Mouse (Mus musculus) embryo, embryonic 9.5 days (tissue): ENCODE data around the gene Pum1.

Experiments
- DNase-seq: peaks from one replicate; pipeline ENCODE4 v3.0.0-alpha.2; 2017; ENCODE audit errors: extremely low spot score

Pum1 gene

DNA sequence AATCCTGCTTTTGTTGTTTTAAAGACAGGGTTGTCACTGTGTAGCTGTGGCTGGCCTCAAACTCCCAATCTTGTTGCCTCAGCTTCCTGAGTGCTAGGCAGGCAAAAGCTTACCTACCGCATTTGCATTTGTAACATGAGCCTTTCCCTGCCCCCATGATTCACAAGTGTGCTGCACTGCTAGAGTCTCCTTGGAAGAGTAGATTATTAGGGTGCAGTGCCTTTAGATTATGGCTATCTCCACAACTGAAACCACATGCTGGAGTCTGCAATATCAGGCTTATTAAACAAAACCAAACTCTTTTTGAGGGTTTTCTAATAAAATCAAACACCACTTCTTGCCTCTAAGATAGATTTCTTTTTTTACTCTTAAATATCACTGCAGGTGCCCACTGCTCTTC, 59.5 kb downstream of the Pum1 start:
- DNase-seq, result no peak

DNA sequence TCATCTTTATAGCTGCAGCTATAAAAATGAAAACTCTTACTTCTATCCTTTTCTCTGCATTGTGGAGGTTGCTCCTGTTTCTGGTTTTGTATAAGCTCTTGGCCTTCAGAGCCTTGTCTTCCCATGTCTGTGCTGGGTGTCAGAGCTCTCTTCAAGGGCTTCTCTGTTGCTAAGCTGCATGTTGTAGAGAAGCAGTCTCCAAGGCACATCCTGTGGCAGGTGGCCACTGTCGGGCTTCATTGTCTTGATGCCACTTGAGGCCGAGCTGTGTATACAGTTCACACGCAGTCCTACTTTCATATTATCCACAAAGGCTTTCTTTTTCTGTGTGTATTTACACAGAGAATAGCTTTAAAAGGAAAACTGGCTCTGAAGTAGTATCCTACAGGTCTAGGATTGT, 63.0 kb downstream of the Pum1 start:
- no peak for DNase-seq

DNA sequence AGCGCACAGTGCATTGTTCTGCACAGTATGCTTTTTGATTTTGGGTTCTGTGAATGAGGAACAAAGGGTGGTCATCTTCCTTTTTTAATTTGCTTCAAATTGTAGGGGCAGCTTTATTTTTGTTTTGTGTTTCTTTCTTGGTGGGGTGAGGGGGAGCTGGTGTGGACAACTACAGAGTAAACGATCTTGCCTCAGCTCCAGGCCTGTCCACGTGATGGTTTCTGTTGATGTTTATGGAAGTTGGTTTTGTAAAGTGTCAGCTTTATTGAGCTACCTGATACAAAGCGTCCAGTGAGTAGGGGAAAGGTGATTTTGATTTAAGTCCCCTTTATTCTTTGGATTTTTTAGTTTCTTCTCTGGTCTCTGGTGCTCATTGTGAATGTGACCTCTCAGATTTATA, 72.8 kb downstream of the Pum1 start:
- no peak for DNase-seq

DNA sequence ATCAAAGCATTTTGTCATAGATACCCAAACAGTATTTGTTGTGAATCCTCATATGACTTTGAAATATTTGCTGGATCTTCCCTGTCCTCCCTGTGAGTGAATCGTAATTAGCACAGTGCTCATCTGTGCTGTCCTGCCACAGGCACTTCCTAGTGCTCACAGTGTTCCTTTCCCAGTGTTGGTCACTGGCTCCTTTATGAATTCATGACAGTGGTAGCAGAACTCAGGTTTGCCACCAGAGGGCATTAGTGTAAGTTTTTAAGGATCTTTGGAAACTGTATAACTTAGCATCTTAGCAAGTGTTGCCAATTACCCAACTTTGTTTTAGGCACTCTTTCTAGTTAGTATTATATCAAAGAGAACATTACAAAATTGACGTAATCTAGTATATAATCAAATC, 75.4 kb downstream of the Pum1 start:
- peak; percentile 25 for DNase-seq

- no peak for DNase-seq
These were observed 80.9 kb downstream of the Pum1 start for GRCm38 (mm10) chr4:130744058-130744457.

- DNase-seq, result no peak
These were observed 82.6 kb downstream of the Pum1 start for GRCm38 (mm10) chr4:130745561-130746306.

GRCm38 (mm10) chr4:130749566-130749965, 86.4 kb downstream of the Pum1 start:
- DNase-seq, result no peak

DNA sequence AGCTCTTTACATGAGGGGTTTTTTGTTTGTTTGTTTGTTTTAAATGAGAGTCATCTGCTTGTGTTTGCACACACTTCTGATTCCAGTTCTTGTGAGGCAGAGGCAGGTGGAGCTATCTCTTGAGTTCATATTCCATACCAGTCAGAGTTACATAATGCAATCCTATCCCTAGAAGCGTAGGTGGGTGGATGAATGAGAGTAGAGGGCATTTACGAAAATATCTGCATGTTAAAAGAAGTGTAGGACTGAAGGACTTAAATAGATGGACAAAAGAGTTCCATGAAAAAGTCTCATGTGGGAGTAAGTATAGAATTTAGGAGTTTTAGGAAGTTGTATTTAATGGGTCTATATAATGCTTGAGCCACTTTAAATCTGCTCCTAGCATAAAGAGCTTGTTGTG, 88.8 kb downstream of the Pum1 start:
- DNase-seq, result no peak

DNA sequence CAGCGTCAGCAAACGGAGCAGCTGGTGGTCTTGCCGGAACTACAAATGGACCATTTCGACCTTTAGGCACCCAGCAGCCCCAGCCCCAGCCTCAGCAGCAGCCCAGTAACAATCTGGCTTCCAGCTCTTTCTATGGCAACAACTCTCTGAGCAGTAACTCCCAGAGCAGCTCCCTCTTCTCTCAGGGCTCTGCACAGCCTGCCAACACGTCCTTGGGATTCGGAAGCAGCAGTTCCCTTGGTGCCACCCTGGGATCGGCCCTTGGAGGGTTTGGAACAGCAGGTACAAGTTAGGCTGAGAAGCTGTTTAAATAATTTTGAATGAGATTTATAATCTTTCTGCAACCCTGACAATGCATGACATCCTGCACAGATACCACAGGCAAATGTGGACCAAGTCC, 89.5 kb downstream of the Pum1 start:
- no peak for DNase-seq

GRCm38 (mm10) chr4:130753755-130754154, 90.6 kb downstream of the Pum1 start:
- DNase-seq, result no peak

DNA sequence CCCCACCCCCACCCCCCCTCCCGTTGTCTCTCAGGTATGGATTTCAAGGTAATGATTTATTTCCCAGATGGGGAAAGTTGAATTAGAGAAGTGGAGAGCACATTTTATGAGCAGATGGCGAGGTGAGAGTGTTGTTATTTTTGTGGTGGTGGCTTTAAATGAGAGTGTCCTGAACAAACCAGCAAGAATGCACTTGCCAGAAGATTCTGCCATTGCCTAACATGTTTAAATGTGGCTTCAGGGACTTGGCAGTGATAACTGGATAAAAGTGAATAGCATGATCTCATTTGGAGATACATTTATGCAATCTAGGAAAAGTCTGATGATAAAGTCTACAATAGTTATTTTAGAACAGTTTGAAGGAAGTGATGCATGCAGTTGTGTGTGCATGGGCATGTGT, 91.7 kb downstream of the Pum1 start:
- DNase-seq, result no peak

GRCm38 (mm10) chr4:130759875-130760274, 96.8 kb downstream of the Pum1 start:
- DNase-seq, result no peak

GRCm38 (mm10) chr4:130761809-130762208, 98.7 kb downstream of the Pum1 start:
- DNase-seq, result no peak

DNA sequence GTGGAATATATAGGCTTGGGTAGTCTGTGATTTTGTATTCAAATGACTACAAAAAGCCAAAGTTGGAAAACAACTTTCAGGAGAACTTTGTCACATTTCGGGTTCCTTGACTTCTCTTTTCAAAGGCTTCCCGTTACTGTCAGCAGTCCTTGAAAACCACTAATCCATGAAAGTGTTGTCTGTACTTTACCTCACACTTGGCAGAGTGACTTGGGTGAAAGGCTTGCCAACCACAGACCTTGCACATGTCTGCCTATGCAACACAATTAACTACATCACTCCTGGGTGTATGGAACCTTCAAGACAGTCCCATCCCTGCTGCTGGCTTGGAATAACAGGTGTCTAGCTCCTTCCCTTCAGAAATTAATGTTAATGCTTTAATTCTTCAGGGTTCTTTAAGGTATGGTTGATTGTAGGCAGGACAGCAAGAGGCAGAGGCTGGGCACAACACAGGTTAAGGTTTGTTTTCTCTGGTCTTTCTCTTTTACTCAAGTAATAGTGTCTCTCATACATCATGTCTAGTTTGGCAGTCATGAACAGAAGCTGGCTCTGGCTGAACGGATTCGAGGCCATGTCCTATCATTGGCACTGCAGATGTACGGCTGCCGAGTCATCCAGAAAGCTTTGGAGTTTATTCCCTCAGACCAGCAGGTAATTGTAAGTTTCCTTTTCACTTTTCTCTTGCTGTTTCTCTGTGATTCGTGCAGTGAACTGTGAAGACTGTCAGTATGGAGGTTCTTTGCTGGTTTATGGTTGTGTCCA, 102.5 kb downstream of the Pum1 start:
- no peak for DNase-seq

- DNase-seq, result no peak
These were observed 103.3 kb downstream of the Pum1 start for GRCm38 (mm10) chr4:130766387-130766786.

GRCm38 (mm10) chr4:130766926-130767325, 103.8 kb downstream of the Pum1 start:
- no peak for DNase-seq

- no peak for DNase-seq
These were observed 110.8 kb downstream of the Pum1 start for GRCm38 (mm10) chr4:130773899-130774298.

- no peak for DNase-seq
These were observed 111.7 kb downstream of the Pum1 start for GRCm38 (mm10) chr4:130774822-130775221.

DNA sequence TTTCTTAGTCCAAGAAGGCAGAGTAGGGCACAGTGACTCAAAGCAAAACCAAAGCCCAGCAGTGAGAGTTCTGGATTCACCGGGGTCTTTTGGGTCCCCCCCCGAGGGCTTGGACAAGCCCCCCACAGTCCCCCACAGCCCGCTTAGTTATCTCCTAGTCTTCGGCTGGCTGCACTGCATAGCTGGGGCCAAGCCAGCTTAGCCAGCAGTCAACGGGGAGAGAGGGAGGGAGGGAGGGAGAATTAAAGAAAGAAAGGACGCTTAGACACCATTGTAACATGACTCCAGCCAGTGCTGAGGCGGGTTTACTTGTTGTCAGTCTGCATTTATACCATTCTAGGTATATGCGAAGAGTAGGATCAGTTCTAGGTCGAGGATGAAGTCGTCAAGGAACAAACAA, 114.5 kb downstream of the Pum1 start:
- DNase-seq, result no peak

DNA sequence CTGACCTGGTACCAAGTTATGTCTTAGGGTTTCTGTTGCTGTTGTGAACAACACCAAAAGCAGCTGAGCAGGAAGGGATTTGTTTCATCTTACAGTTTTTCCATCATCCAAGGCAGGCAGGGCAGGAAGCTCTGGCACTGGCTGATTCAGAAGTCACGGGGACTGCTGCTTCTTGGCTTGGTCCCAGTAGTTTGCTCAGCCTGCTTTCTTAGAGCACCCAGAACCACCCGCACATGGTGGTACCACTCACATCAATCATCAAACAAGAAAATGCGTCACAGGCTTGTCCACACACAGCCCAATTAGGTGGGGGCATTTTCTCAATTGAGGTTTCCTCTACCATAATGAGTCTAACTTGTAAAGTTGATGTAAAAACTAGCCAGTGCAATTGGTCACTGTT, 115.9 kb downstream of the Pum1 start:
- DNase-seq, result no peak

DNA sequence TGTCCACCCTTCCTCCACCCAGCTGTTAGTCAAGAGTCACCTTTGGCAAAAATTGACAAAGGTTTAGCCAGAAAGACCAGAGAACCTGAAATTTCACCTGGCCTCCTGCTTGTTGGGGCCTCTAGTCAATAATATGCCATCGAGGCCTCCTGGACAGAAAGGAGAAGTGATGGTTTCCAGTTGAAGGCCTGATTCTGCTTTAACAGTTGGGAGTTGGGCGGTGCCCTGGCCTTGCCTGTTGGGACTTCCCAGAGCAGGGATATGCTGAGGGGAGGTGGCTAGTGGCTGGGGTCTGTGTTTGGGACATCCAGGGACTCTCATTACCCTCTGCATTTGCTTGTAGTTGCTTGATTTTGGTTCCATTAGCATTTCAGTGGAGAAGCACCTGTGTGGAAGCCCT, 119.4 kb downstream of the Pum1 start:
- DNase-seq, result no peak

GRCm38 (mm10) chr4:130784755-130785154, 121.6 kb downstream of the Pum1 start:
- peak; percentile 57 for DNase-seq

GRCm38 (mm10) chr4:130787530-130787929, 124.4 kb downstream of the Pum1 start:
- DNase-seq, result no peak
